Mouse (Mus musculus) heart, postnatal 0 days (tissue): ENCODE measurements around the gene Ccl8. TPM values are rescaled to one million over a fixed set of nuclear protein-coding genes. Genes with fewer than 3 reads are reported as not detected.

ENCODE experiments used
- ATAC-seq: fragments of 200-750 bp; cut with Nextera tagmentation; 2 replicates; pipeline ENCODE4 v1.8.0; 2017; ENCODE audit warnings: low read depth, moderate number of reproducible peaks, moderate library complexity; ENCODE audit not compliant: insufficient read depth
- DNase-seq: peaks from one replicate; pipeline ENCODE4 v3.0.0-alpha.2; 2016; ENCODE audit warnings: low spot score
- H3K27ac ChIP-seq: fragments of 300-500 bp; sonication (generic); 2 replicates; pipeline ENCODE4 v1.5.1; 2014; ENCODE audit warnings: low read depth, mild to moderate bottlenecking
- H3K27me3 ChIP-seq: fragments of 300-500 bp; sonication (generic); 2 replicates; pipeline ENCODE4 v1.6.1; 2014; ENCODE audit warnings: low read length, mixed read lengths; ENCODE audit not compliant: control insufficient read depth, insufficient read depth
- H3K36me3 ChIP-seq: fragments of 300-500 bp; sonication (generic); replicated peaks from 2 replicates; pipeline ENCODE4 v1.6.1; 2014; ENCODE audit warnings: low read length, mixed read lengths; ENCODE audit not compliant: control insufficient read depth, insufficient read depth
- H3K4me1 ChIP-seq: fragments of 300-500 bp; sonication (generic); 2 replicates; pipeline ENCODE4 v1.6.1; 2014; ENCODE audit warnings: antibody characterized with exemption; ENCODE audit not compliant: control insufficient read depth, insufficient read depth
- H3K4me2 ChIP-seq: fragments of 300-500 bp; sonication (generic); 2 replicates; pipeline ENCODE4 v1.6.1; 2014; ENCODE audit warnings: low read depth, mild to moderate bottlenecking, low read length, moderate library complexity
- H3K4me3 ChIP-seq: fragments of 300-500 bp; sonication (generic); 2 replicates; pipeline ENCODE4 v1.5.1; 2014; ENCODE audit warnings: low read depth, low read length
- H3K9ac ChIP-seq: fragments of 300-500 bp; sonication (generic); replicated peaks from 2 replicates; pipeline ENCODE4 v1.6.1; 2014; ENCODE audit warnings: low read depth, low read length, mixed read lengths
- H3K9me3 ChIP-seq: fragments of 300-500 bp; sonication (generic); replicated peaks from 2 replicates; pipeline ENCODE4 v1.6.1; 2016; ENCODE audit warnings: low read length; ENCODE audit not compliant: control insufficient read depth
- CTCF ChIP-seq: IDR thresholded peaks from 2 replicates; pipeline ENCODE4 v1.5.1; 2016; ENCODE audit warnings: antibody characterized with exemption, control low read depth, low read depth
- EP300 ChIP-seq: IDR thresholded peaks from 2 replicates; pipeline ENCODE4 v1.6.1; 2016; ENCODE audit warnings: antibody characterized with exemption, low read depth
- WGBS: fragments of 180-500 bp; shearing (Covaris S2); extraction: QIAGEN DNeasy Blood & Tissue Kit; methylation state at CpG from one replicate; pipeline ENCODE4 v1.1.7; 2014; 5-methylcytosine and 5-hydroxymethylcytosine counted together
- polyA plus RNA-seq: library from polyadenylated mRNA; unstranded; fragments of >200 nt; fragmentation: Nextera tagmentation; extraction: Ambion mirVana; gene quantifications from 2 replicates; pipeline ENCODE4 v1.2.1, GENCODE M21; 2015
- total RNA-seq: library from RNA; depleted of rRNA; stranded (reverse); fragments of >200 nt; gene quantifications from 2 replicates; pipeline ENCODE4 v1.2.3, GENCODE M21; 2014; ENCODE audit warnings: low replicate concordance; rRNA removed

Gene Ccl8
- total RNA-seq (not detected in 2 replicates), polyA plus RNA-seq (not detected in 2 replicates)

GRCm38 (mm10) chr11:82114885-82115284 lies at the start of gene Ccl8:
Gene Ccl8 (plus strand): TSS chr11:82115185.
- DNase-seq (no peak), ATAC-seq (no peak)
- no peak within 1 kb of the TSS for H3K9ac ChIP-seq
- no peak within 1 kb of the TSS for H3K4me2 ChIP-seq
- no peaks in the 10 kb centered on the region for H3K4me1 ChIP-seq
- no peak within 1 kb of the TSS for H3K4me3 ChIP-seq
- H3K27ac ChIP-seq = no peak within 1 kb of the TSS
- no peaks in the 10 kb centered on the region for H3K9me3 ChIP-seq
- H3K27me3 ChIP-seq = no peaks in the 10 kb centered on the region
- H3K36me3 ChIP-seq = no peaks in the 10 kb centered on the region
- whole genome bisulfite sequencing = 68% methylated on average over 3 of the region's 3 CpGs
- TF ChIP-seq EP300 (no peak), CTCF (no peak)

GRCm38 (mm10) chr11:82066953-82067571 lies 47.9 kb upstream of the Ccl8 start:
- Histone ChIP-seq H3K4me2 (no peak overlapping the region), H3K9me3 (no peaks in the 10 kb centered on the region), H3K27me3 (no peaks in the 10 kb centered on the region), H3K4me3 (no peak overlapping the region), H3K36me3 (no peaks in the 10 kb centered on the region), H3K27ac (no peak overlapping the region), H3K4me1 (no peaks in the 10 kb centered on the region), H3K9ac (no peak overlapping the region)
- TF ChIP-seq CTCF (no peak), EP300 (no peak)
- WGBS = 66% methylated on average over 7 of the region's 7 CpGs
- DNase-seq = no peak
- ATAC-seq = no peak

GRCm38 (mm10) chr11:82071076-82071475 lies 43.9 kb upstream of the Ccl8 start:
- no peak for TF ChIP-seq CTCF
- no peak for TF ChIP-seq EP300
- H3K36me3 ChIP-seq = no peaks in the 10 kb centered on the region
- ATAC-seq (no peak), DNase-seq (no peak)
- H3K4me2 ChIP-seq = no peak overlapping the region
- no peak overlapping the region for H3K9ac ChIP-seq
- no peaks in the 10 kb centered on the region for H3K4me1 ChIP-seq
- H3K27me3 ChIP-seq = no peaks in the 10 kb centered on the region
- 65% methylated on average over 3 of the region's 3 CpGs for whole genome bisulfite sequencing
- no peak overlapping the region for H3K4me3 ChIP-seq
- no peaks in the 10 kb centered on the region for H3K9me3 ChIP-seq
- no peak overlapping the region for H3K27ac ChIP-seq

GRCm38 (mm10) chr11:82072374-82072773 lies 42.6 kb upstream of the Ccl8 start:
- Histone ChIP-seq H3K4me1 (no peaks in the 10 kb centered on the region), H3K9me3 (no peaks in the 10 kb centered on the region), H3K27ac (no peak overlapping the region), H3K4me2 (no peak overlapping the region), H3K4me3 (no peak overlapping the region), H3K9ac (no peak overlapping the region), H3K27me3 (no peaks in the 10 kb centered on the region), H3K36me3 (no peaks in the 10 kb centered on the region)
- 74% methylated on average over 1 of the region's 1 CpGs for WGBS
- ATAC-seq = no peak
- DNase-seq = no peak
- TF ChIP-seq EP300 = no peak
- TF ChIP-seq CTCF = no peak

- Histone ChIP-seq H3K4me1 (no peaks in the 10 kb centered on the region), H3K4me3 (no peak overlapping the region), H3K36me3 (no peaks in the 10 kb centered on the region), H3K27ac (no peak overlapping the region), H3K4me2 (no peak overlapping the region), H3K27me3 (no peaks in the 10 kb centered on the region), H3K9ac (no peak overlapping the region), H3K9me3 (no peaks in the 10 kb centered on the region)
- DNase-seq (no peak), ATAC-seq (no peak)
- TF ChIP-seq EP300 = no peak
- TF ChIP-seq CTCF = no peak
- WGBS = 59% methylated on average over 3 of the region's 3 CpGs
These were observed 42.0 kb upstream of the Ccl8 start for GRCm38 (mm10) chr11:82072984-82073383.

GRCm38 (mm10) chr11:82073686-82074085 lies 41.3 kb upstream of the Ccl8 start:
- H3K36me3 ChIP-seq = no peaks in the 10 kb centered on the region
- H3K9ac ChIP-seq = no peak overlapping the region
- no peak for DNase-seq
- no peaks in the 10 kb centered on the region for H3K9me3 ChIP-seq
- H3K27ac ChIP-seq = no peak overlapping the region
- ATAC-seq = no peak
- TF ChIP-seq EP300 (no peak), CTCF (no peak)
- no peaks in the 10 kb centered on the region for H3K27me3 ChIP-seq
- no peaks in the 10 kb centered on the region for H3K4me1 ChIP-seq
- H3K4me3 ChIP-seq = no peak overlapping the region
- WGBS = 69% methylated on average over 3 of the region's 3 CpGs
- H3K4me2 ChIP-seq = no peak overlapping the region
